Mouse (Mus musculus) lung, postnatal 10 days (tissue): Measurements from ENCODE around the gene 1700080E11Rik.
"Not testable (repeated sequence)": the region's sequence is repeated elsewhere in the genome, so short reads cannot be mapped to it uniquely, and the experiment has no call there.

Source experiments
- DNase-seq: peaks from one replicate; pipeline ENCODE4 v3.0.0; 2021

The 1700080E11Rik gene

GRCm38 (mm10) chr9:105144992-105145391 is at the start of gene 1700080E11Rik:
Gene 1700080E11Rik, minus strand, starts transcription at chr9:105145092.
- no peak for DNase-seq

- no peak for DNase-seq
Observed at GRCm38 (mm10) chr9:105186725-105187124, 41.8 kb upstream of the 1700080E11Rik start.

- no peak for DNase-seq
Observed at GRCm38 (mm10) chr9:105182392-105182791, 37.5 kb upstream of the 1700080E11Rik start.

DNA sequence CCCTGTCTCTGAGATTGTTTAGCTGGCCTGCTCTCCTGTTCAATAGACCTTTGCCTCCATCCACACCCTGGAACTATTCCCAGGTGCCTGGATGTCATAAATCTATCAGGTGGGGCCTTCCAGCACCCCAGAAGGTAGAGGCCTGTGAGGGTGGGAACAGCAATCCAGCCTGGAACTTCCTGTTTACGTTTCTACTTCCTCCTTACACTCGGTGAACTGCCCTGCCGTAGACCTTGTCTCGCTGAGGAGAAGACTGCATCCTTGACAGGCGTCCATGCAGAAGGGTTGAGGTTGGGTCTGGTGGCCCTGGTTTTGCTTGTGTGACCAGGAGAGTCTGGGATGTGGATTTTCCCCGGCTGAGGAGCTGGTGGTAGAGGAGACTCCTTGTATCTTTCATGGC is 5.7 kb downstream of the 1700080E11Rik start:
- DNase-seq, result no peak

- peak; percentile 20 for DNase-seq
Observed at GRCm38 (mm10) chr9:105136404-105136803, 8.5 kb downstream of the 1700080E11Rik start.

DNA sequence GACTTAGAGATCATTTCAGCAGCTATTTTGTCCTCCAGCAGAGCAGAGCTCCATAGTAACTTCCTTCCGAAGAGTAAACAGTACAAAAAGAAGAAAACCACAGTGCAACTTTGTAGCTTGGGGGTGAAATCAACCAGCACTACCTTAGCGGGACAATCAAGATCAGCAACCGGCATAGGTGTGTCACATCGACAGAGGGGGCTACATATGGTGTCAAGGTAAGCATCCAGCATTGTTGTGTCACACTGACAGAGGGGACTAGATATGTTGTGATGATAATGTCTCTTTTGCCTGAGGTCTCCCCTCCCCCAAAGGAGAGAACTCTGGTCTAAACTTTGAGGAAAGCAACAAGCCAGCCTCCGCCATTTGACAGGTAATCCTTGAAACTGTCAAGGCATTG is 10.4 kb downstream of the 1700080E11Rik start:
- no peak for DNase-seq

- peak; percentile 7 for DNase-seq
Observed at GRCm38 (mm10) chr9:105132002-105132367, 12.9 kb downstream of the 1700080E11Rik start.

DNA sequence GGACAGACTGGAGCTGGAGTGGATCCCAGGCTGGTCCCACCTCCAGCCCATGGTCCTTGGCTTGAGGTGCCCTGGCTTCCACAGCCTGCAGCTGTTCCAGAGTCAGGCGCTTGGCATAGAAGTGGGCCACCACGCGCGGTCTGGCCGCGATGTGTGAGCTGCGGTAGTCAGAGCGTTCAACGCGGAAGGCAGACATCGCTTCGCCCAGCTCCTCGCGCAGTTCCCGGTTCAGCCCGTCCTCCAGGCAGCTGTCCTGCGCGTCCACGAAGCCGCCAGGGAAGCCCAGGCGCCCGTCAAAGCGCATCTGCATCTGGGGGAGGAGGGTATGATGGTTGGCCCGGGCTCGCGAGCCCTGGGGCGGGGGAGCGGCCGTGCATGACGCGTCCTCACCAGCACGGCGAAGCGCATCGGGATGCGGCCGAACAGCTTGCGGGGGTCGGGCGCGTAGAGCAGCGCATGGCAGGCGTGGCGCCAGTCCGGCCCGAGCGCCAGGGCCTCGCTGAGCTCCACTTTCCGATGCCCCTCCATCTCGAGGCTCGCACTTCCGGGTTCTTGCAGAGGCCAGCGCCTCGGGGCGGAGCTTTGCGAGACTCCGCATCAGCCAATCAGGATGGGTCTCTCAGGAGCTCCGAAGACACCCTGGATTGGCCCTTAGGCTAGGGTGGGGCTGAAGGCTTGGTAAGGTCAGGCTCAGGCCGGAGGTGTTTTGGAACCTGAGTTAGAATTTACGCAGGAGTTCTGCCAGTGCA is 13.5 kb downstream of the 1700080E11Rik start, which contains the start of gene Nudt16:
Nudt16 (minus strand) TSS at position 572 of the 749 bp plus-strand sequence.
- peak; percentile 96 for DNase-seq

- DNase-seq, result no peak
Observed at GRCm38 (mm10) chr9:105130331-105130730, 14.6 kb downstream of the 1700080E11Rik start.

- not testable (repeated sequence) for DNase-seq
Observed at GRCm38 (mm10) chr9:105125206-105125605, 19.7 kb downstream of the 1700080E11Rik start.

DNA sequence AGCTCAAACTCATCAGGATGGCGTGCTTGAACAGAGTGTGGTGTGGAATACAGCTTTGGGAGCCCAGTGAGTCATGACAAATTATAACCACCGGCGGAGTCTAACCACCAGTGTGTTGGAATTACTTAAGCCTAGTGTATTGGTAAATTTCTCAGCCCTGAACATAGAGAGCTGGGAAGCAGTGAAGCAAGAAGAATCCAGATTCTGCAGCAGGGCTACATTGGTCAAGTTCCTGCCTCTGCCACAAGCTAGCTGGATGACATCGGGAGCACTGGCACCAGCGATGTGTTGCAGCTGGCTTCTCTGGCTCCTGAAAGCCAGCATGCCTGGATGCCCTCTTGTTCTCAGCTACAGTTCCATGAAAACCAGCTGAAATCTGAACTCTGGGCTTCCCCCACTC is 41.0 kb downstream of the 1700080E11Rik start:
- no peak for DNase-seq

DNA sequence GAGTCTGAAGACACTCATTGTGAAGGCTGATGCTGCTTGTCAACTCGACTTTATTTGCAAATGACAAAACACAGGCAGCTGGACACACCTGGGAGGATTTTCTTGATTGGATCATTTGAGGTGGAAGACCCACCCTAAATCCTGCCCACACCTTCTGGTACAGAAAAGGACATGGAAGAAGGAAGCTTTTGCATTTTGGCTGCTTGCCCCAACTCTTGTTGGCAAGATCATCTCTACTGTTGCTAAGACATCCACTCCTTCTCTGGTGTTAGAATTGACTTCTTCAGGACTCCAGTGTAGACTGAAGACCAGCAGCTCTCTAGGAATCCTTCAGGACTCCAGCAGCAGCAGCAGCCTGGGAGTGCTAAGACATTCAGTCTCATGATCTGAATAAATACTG is 43.0 kb downstream of the 1700080E11Rik start:
- no peak for DNase-seq

- no peak for DNase-seq
Observed at GRCm38 (mm10) chr9:105100807-105101570, 43.9 kb downstream of the 1700080E11Rik start.
